Mouse (Mus musculus): Measurements from ENCODE around the gene Abi3bp. TPM values are rescaled to one million over a fixed set of nuclear protein-coding genes. Genes with fewer than 3 reads are reported as not detected.

Abi3bp gene
- total RNA-seq, 2 experiments from 2014 or later: not detected

DNA sequence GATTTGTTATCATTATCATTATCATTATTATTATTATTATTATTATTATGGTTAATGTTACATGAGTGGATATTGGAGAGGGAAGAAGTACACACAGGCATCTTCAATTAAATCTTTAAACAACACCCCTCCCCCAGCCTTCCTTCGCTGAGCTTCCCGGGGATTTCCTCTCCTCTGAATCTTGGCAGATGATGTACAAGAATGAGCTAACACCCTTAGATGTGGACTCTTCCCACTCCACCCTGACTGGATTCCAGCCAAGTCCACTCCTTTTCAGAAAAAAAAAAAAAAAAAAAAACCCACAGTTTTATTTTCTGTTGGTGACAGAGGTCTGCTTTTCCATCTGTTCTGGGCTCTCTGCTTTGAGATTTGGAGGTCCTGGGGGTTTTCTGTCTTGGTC is 23.8 kb downstream of the Abi3bp start:
- no peak for ATAC-seq (replicated peaks; ENCODE audit: poor library complexity, severe bottlenecking)

DNA sequence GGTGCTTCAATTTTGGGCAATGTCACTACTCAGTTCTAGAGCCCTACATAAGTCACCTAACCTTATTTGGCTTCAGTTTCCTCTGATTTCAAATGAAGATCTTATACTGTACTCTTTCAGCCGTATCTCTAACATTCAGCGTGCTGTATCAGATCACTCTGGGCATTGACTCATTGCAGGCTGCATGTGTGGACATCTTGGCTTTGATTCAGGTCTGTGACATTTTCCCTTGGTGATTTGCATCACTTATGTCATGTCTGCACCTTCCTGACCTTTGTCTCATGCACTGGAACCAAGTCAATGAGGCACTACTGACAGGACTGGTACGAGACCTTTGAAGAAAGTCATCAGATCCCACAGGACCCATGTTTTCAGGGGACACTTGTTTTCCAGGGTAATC is 24.5 kb downstream of the Abi3bp start:
- no peak for ATAC-seq (replicated peaks; ENCODE audit: poor library complexity, severe bottlenecking)

DNA sequence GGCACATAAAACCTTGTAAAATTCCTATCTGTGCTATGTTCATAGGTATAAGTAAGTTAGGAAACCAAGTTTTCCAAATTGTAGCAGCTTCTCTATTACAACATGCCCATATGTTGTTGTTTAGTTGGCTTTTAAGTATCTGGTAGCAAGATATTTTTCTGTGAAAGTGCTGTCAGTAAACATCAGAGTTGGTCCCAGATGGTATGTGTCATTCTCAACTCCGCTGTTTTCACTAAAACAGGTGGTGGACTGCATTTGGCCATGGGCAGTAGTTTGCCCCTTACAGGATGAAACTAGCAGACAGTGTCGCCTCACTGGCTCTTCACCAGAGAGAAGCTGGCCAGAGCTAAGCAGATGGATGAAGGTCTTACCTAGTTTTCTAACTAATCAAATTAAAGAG is 26.3 kb downstream of the Abi3bp start:
- no peak for ATAC-seq (replicated peaks; ENCODE audit: poor library complexity, severe bottlenecking)

DNA sequence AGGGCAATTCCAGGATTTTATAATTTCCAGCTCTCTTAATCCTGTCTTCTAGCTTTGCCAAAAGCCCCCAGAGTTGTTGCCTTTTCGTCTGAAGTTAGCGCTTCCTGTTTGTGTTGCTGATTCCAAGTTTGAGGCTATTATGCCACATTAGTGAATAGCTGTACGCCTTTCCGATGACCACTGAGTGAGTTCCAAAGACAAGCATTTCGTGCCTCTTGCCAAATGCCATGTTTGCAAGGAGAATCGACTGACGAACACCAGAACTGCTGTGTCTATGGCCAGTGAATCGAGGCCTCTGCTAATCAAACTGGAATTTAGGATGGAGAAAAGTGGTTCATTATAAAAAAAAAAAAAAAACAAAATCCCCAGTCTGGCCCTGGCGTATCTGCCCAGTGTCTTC is 40.3 kb downstream of the Abi3bp start:
- ATAC-seq (replicated peaks; ENCODE audit: poor library complexity, severe bottlenecking): no peak

DNA sequence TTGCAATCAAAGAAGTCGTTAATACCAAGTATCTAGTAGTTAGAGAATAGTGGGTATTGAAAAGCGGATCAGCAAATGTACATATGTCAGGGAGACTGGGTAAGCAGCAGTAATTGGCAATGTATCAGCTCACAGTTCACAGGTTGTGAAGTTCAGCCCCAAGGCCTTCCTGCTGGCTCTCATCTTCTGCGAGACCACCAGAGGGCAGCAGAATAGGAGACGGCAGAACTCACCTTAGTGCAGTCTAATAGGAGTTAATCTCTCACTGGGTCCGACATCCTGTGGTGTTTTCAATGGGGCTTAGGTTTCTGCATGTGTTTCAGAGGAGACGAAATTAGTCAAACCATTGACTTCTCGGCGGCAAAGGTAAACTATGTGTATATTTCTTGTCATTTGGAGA is 46.7 kb downstream of the Abi3bp start:
- ATAC-seq (replicated peaks; ENCODE audit: poor library complexity, severe bottlenecking): peak; percentile 53; the same call in 1 of the 2 replicates

DNA sequence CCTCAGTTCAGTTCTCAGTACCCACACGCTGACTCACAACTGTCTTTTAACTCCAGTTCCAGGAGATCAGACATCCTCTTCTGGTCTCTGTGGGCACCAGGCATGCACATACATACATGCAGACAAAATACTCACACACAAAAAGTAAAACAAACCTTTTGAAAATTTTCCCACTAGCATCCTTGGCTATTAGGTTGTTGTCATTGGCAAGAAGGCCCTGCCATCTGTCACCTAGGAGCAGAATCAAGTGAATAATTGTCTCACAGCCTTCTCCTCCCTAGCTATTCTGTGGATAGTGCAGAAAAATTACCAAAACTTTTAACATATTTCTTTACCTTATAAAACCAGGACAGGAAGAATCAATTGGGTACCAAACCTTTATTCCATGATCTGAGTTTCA is 48.8 kb downstream of the Abi3bp start:
- no peak for ATAC-seq (replicated peaks; ENCODE audit: poor library complexity, severe bottlenecking)

DNA sequence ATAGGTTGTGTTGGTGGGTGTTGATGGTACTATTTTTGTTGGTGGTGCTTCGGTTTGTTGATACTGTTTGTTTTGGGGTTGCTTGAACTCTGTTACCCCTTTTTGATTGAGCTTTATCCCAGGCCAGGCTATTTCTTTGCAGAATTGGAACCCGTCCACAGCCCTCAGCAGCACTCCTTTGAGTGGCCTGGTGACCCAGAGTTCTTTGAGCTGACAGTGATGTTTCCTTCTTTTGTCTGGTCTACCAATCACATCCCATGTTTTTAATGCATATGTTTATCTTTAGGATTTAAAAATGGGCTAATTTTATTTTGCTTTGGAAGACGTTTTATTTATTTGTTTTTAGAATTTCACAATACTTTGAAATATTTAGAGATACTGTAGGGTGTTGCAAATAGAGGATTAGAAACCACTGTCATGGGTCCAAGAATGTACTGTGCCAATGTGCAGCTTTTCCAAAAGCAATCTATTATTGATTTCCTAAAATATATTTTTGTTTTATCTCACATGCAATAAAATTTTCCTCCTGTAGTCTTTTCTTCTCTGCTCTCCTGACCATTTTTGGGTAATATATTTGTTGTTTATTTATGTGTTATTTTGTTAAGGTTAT is 50.5 kb downstream of the Abi3bp start:
- no peak for ATAC-seq (replicated peaks; ENCODE audit: poor library complexity, severe bottlenecking)

DNA sequence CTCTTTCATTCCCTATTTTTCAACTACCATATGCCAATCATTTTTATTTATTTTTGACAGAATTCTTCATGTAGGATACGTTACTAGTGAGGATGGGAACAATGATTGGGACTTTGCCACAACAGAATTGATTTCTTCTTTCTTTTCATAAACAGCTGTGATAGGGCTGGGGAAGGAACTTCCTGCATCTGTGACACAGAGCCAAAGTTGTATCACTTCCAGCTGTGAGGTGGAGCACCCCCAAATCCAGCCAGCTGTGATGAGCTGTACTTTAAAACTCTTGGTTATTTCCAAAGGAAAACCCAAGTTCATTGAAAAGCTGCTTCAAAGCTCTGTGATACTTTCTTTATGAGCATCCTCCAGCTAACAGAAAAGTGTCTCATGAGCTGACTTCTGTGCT is 101.9 kb downstream of the Abi3bp start:
- no peak for ATAC-seq (replicated peaks; ENCODE audit: poor library complexity, severe bottlenecking)

DNA sequence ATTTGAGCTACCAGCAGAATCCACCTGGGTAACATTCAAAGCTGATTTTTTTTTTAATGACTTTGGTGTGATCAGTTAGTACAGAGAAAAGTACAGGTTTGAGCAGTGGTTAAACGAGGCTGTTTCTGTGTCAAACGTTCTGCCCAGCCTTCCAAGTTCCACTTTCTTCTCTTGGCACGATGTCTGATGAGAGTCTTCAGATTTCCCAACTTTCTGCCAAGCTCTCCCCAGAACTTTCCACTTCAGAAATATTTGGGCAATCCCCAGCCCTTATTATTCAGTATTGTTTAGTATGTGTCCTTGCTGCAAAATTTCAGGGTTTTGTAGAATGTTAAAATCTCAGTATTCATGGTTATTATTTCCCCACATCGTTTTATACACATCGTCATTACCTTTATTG is 115.9 kb downstream of the Abi3bp start:
- ATAC-seq (replicated peaks; ENCODE audit: poor library complexity, severe bottlenecking): no peak

DNA sequence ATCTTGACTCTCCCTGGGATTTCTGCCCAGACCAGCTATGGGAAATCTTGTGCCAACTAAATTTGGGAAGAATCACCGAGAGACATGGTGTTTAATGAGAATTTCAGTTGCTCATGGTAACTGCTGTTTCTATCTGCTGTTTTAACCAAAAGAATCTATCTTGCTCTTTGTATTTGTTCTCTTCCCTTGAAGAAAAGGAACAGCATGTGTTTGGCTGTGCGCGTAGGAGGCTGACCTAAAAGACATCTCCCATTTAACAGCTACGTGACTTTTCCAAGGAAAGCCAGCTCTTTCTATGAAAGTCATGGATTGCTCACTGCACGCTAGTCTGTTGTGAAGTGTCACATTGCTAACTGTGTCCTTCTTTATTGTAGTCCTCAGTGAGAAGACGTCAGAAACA is 117.2 kb downstream of the Abi3bp start:
- ATAC-seq (replicated peaks; ENCODE audit: poor library complexity, severe bottlenecking): no peak

DNA sequence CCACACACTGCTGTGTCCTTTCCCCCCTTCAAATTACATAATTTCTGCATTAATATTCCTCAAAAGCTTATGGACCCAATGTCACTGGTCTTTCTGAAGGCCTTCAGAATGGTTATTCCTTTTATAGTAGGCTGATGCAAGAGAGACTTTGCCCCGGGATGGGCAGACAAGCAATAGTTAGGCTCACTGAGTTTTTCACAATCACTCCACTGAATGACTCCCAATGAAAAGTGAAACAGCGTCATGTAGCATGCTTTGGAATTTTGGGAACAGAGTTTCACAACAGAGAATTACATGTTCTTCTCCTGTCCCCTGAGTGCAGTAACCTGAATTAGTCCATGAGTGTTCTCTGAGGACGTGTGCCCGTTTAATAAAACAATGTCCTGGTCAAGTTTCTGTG is 120.7 kb downstream of the Abi3bp start:
- ATAC-seq (replicated peaks; ENCODE audit: poor library complexity, severe bottlenecking): no peak

DNA sequence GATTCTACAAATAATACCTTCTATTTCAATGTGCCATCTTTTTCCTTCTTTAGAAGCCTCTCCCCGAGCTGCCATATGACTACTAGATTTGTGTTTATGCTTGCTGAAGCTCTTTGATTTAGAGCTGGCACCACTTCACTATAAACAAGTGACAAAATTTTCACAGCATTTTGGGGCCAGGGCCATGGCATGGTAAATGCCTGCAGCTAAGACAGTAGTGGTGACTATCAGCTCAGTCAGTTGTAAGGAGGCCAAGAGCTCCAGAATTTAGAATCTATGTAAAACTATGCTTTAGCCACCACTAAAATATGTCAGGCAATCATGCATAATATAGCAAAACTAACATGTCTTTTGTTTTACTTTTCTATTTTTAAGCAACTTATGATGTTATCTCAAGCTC is 124.7 kb downstream of the Abi3bp start:
- ATAC-seq (replicated peaks; ENCODE audit: poor library complexity, severe bottlenecking): no peak

DNA sequence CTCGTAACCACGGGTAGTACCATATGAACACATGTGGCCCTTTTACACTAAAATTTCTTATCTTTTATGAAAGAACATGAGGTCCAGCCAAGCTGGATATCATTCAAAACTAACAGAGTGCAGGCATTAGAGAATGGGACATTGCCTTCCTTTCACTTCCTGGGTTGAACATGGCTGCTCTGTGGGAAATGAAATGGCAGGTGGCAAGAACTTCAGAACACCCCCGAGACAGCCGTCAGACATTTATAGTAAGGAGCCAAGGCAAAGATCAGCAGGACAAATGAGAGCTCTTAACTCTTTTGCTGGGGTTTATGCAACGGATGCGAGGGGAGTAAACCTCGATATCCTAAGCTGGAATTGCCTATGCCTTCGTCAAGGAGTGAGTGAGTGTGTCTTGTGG is 132.9 kb downstream of the Abi3bp start:
- no peak for ATAC-seq (replicated peaks; ENCODE audit: poor library complexity, severe bottlenecking)

DNA sequence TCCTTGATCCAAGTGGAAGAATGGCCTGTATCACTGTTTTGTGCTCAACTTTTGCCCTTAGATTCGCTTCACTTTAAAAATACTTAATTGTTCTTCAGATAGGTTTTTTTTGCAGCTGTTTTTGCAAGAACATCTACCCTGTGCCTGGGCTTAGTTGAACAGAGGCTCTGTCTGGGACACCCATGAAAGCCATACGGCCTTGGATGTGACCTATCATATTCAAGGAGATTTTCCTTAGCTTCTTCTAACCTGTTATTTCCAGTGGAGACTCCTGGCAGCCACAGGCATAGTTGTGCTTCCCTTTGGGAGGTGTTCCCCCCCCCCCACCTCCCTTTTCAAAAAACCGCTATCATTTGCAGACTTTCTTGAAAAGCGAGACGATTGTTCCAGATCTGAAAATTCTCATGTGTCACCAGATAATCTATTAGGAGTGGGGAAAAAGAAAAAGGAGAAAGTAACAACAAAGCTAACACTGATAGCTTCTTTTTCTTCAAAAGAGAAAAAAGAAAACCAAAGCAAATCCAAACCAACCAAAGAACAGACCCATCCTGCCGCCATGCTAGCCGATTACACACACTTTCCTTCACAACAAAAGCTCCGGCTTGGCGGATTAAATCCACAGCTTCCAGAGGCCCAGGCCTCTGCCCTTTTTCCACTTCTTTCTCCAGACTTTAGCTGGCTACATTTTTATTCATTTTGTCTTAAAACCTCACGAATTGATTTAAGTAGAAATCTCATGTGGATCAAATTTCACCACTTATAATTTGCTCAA is 133.6 kb downstream of the Abi3bp start:
- ATAC-seq (replicated peaks; ENCODE audit: poor library complexity, severe bottlenecking): no peak

DNA sequence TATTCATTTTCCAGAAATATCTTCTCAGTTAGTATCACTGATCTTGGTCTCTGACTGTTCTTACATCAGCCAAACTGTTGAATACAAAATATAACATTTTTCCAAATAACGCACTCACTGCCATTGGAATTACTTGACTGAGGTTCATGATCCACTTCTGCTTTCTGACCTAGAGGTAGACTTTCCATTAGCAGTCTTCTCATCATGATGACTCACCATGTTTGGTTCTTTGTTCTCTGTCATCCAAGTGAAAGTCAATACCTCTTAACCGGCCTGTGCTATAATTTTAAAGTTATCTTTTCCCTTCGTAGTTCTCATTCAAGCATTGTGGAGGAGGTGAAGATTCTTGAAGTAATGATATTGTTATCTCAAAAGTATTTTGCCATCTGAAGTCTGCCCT is 160.9 kb downstream of the Abi3bp start:
- ATAC-seq (replicated peaks; ENCODE audit: poor library complexity, severe bottlenecking): no peak

DNA sequence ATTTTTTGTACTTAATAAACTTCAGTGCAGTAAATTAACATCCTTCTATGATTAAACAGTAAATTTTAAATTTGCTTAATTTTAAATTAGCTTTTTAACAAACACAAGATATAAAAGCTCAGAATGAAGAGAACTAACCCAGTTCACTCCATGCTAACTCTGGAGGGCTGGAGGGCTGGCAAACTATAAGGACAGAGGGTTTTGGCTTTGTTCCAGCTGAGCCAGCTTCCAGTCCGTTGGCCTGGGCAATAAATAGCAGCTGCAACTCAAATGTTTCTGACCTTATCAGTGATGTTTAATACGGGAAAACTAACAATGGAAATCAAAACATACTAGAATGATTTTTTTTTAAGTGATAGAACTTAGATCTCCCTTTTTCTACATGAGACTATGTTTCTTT is 167.6 kb downstream of the Abi3bp start:
- ATAC-seq (replicated peaks; ENCODE audit: poor library complexity, severe bottlenecking): no peak

DNA sequence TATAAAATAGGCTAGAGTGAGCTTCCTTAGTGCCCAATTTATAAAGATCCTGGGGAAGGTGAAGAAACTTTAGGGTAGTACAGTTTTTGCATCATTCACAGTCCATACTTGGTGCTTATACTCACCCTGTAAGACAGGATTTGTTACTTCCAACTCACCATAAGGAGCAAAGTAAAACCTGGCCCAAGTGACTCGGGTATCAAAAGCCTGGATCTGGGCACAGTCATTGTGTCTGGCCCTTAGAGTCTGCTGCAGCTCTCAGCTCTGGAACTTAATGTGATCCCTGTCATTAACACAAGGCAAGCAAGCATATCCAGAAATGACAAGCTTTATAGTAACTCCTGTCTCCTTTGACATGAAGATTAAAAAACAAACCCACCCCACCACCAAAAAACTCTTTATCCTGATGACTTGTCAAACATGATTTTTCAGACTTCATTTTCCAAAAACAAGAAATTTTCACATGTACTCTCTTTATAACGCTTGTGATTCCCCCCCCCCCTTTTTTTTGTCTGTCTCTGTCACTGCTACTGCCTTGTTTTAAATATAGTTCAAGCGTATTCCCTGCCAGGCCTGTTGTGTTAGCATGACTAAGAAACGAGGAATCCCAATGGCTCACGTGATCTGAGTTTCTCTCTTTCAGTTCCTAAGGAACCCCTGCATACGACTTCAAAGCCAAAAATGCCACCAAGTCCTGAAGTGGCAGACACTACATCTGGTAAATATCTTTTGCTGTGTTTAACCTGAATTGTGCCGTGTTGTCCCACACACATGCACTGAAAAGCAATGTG is 168.9 kb downstream of the Abi3bp start:
- no peak for ATAC-seq (replicated peaks; ENCODE audit: poor library complexity, severe bottlenecking)

DNA sequence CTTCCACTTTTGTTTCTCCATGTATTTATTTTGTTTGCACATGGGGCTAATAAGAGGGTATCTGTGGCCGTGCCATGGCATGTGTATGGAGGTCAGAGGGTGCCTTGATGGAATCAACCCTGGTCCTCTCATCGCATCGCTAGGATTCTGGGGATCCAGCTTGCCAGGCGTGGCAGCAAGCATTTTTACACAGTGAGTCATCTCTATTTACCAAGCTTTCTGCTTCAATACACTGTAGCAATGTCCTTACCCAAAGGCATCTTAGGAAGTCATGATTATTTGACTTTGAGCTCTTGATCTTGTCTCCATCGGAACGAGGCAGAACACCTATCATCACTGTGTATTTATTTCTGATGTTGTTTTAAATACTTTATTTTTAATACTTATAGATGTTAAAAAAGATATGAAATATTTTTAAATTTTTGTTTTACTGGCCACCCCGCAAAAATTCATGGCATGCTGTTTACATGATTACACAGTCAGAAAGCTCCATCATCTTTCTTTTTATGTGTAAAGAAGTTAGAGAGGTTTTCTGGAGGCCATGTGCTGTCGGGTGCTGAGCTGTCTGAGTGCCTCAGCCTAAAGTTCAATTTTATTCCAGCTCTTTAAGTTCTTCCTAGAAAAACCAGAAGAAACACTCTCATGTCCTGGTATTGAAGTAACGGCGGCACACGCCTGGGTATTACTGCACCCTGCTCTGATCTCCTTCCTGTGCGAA is 177.7 kb downstream of the Abi3bp start:
- ATAC-seq (replicated peaks; ENCODE audit: poor library complexity, severe bottlenecking): no peak

DNA sequence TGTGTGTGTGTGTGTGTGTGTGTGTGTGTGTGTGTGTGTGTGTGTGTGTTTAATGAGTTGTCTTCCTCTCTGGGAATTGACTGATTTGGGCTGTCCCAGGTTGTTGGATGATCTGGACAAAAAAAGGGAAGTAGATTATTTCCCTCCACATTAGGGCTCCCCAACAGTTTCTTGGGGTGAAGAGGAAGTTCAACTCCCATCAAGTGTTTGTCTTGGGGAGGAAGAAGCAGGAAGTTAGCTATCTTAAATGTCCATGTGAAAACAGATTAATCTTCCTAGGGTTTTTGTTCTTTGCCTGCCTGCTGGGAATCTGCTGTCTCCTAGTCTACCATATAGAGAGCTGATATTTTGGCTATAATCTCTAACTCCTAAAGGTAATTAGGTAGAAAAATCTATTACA is 181.2 kb downstream of the Abi3bp start:
- peak; percentile 84 for ATAC-seq (replicated peaks; ENCODE audit: poor library complexity, severe bottlenecking)

DNA sequence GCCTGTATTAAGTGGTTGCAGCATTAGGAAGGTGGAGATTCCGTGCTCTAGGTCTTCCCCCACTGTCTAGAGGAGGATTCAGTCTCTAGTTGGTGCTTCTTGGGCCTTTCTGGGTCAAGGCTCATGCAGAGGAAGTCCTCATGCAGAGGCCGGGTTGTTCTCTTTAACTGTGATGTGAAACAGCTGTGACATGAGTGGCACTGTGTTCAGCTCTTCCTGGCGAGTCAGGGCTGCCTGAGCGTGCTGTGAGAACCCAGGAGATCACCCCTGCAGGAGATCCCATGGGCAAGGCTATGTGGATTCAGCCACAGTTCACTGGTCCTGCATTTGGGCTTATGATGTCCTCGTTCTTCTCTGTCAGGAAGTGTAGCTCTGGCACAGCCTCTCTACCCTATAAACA is 191.8 kb downstream of the Abi3bp start:
- no peak for ATAC-seq (replicated peaks; ENCODE audit: poor library complexity, severe bottlenecking)

DNA sequence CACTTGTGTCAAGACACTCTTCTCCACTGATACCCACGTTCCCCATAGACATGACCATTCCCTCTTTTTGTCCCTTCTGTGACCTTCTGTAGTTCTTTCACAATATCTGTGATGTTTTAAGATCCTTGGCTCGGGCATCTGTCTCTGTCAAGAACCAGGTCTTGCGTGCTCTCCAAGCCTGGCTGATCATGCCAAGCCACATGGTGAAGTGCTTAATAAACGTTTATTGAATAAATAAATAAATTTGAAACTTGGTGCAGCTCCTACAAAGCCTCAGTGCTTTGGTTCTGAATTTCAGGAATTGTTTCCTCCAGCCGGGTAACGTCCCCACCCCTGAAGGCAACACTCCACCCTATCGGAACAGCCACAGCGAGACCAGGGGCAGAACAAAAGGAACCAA is 193.3 kb downstream of the Abi3bp start:
- no peak for ATAC-seq (replicated peaks; ENCODE audit: poor library complexity, severe bottlenecking)
